Comparison of ENCODE assay signal across 14 mouse cellular contexts in genomic region chr9:69084086-69084719, GRCm38 (mm10).
DNase-seq lines count a peak whose midpoint lies in the region; ATAC-seq and TF ChIP-seq lines count a peak whose summit lies in the region.
"Had no signal": no experiment of that assay in that cellular context is flagged by ENCODE, and none has a peak within 500 bp of the region (broad histone marks: within the 10 kb centered on the region; RNA-seq: fewer than 3 reads in every experiment).

No protein-coding gene starts in this region.

- TF ChIP-seq POLR2A in cerebellum, adult 2 months (IDR thresholded peaks at IDR 0.05; ENCODE audit: borderline replicate concordance, insufficient read depth, low read length), result no peak

- ATAC-seq in forebrain, embryonic 16.5 days, result peak; percentile 40; the same call in 1 of the 2 replicates
- no peak for ATAC-seq in forebrain, embryonic 14.5 days
- ATAC-seq in lung, embryonic 14.5 days (ENCODE audit: insufficient read depth), result no peak
- peak; percentile 66 for ATAC-seq in hindbrain, embryonic 13.5 days (ENCODE audit: low FRiP score)
- no peak; the same call in 1 of the 2 replicates for ATAC-seq in midbrain, postnatal 0 days (ENCODE audit: low FRiP score)
- ATAC-seq: intestine, embryonic 15.5 days had no signal

- DNase-seq in forebrain, embryonic 14.5 days (ENCODE audit: low spot score), result no peak
- peak; percentile 5 for DNase-seq in lung, embryonic 14.5 days
- no peak for DNase-seq in lung, postnatal 4 days
- no peak for DNase-seq in midbrain, postnatal 0 days (ENCODE audit: low spot score)
- DNase-seq in cerebellum, adult 2 months, result no peak
- DNase-seq: cerebellum, adult 8-10 months; gastrocnemius, postnatal 10 days; layer of hippocampus, postnatal 36 days; thymus, postnatal 36 days had no signal

- no peaks in the 10 kb centered on the region for H3K9me3 ChIP-seq in forebrain, embryonic 16.5 days (ENCODE audit: control insufficient read depth, low read length)
- H3K9me3 ChIP-seq in forebrain, embryonic 14.5 days (replicated peaks; ENCODE audit: control insufficient read depth, low read length), result no peaks in the 10 kb centered on the region
- no peaks in the 10 kb centered on the region for H3K9me3 ChIP-seq in lung, embryonic 14.5 days (ENCODE audit: low read depth, low read length)
- no peaks in the 10 kb centered on the region for H3K9me3 ChIP-seq in hindbrain, embryonic 13.5 days
- H3K9me3 ChIP-seq in midbrain, postnatal 0 days (ENCODE audit: low read length), result no peaks in the 10 kb centered on the region
- H3K9me3 ChIP-seq: intestine, embryonic 15.5 days had no signal

- peaks cover 7% of the 10 kb centered on the region; the same call in 1 of the 2 replicates for H3K4me1 ChIP-seq in forebrain, embryonic 16.5 days (replicated peaks; ENCODE audit: control insufficient read depth, insufficient read depth, low read length)
- peaks cover 6% of the 10 kb centered on the region for H3K4me1 ChIP-seq in forebrain, embryonic 14.5 days (ENCODE audit: control insufficient read depth, insufficient read depth, low read length)
- H3K4me1 ChIP-seq in lung, embryonic 14.5 days (ENCODE audit: insufficient read depth), result peaks cover 12% of the 10 kb centered on the region; the same call in 1 of the 2 replicates
- H3K4me1 ChIP-seq in hindbrain, embryonic 13.5 days (replicated peaks), result peaks cover 20% of the 10 kb centered on the region
- 0 out of 2 replicates have a peak, but pooled peaks cover 4% of the 10 kb centered on the region for H3K4me1 ChIP-seq in midbrain, postnatal 0 days (ENCODE audit: insufficient read depth, low read length)
- peaks cover 7% of the 10 kb centered on the region for H3K4me1 ChIP-seq in cerebellum, adult 2 months (ENCODE audit: control insufficient read depth, insufficient read depth, low read length)
- H3K4me1 ChIP-seq: intestine, embryonic 15.5 days had no signal

- no peaks in the 10 kb centered on the region for H3K36me3 ChIP-seq in forebrain, embryonic 16.5 days (ENCODE audit: control insufficient read depth, insufficient read depth)
- no peaks in the 10 kb centered on the region for H3K36me3 ChIP-seq in forebrain, embryonic 14.5 days (ENCODE audit: control insufficient read depth, insufficient read depth, low read length)
- no peaks in the 10 kb centered on the region for H3K36me3 ChIP-seq in lung, embryonic 14.5 days (ENCODE audit: insufficient read depth)
- H3K36me3 ChIP-seq in hindbrain, embryonic 13.5 days, result no peaks in the 10 kb centered on the region
- no peaks in the 10 kb centered on the region for H3K36me3 ChIP-seq in midbrain, postnatal 0 days (ENCODE audit: insufficient read depth, low read length)
- H3K36me3 ChIP-seq: intestine, embryonic 15.5 days had no signal

- H3K4me2 ChIP-seq in forebrain, embryonic 16.5 days (ENCODE audit: low read length), result no peak overlapping the region
- H3K4me2 ChIP-seq in forebrain, embryonic 14.5 days (ENCODE audit: low read length), result no peak overlapping the region
- H3K4me2 ChIP-seq in lung, embryonic 14.5 days, result no peak overlapping the region
- H3K4me2 ChIP-seq in hindbrain, embryonic 13.5 days, result no peak overlapping the region
- no peak overlapping the region for H3K4me2 ChIP-seq in midbrain, postnatal 0 days (ENCODE audit: low read depth, low read length, poor library complexity, severe bottlenecking)
- H3K4me2 ChIP-seq: intestine, embryonic 15.5 days had no signal

- 46% methylated on average over 3 of the region's 3 CpGs for WGBS in forebrain, embryonic 16.5 days
- WGBS in forebrain, embryonic 14.5 days, result 35% methylated on average over 3 of the region's 3 CpGs
- WGBS in lung, embryonic 14.5 days, result 39% methylated on average over 3 of the region's 3 CpGs
- WGBS in hindbrain, embryonic 13.5 days, result 26% methylated on average over 3 of the region's 3 CpGs
- 25% methylated on average over 3 of the region's 3 CpGs for WGBS in midbrain, postnatal 0 days
- 66% methylated on average over 3 of the region's 3 CpGs for WGBS in cerebellum, adult 2 months

- H3K27ac ChIP-seq in forebrain, embryonic 16.5 days (ENCODE audit: low read length), result no peak overlapping the region
- H3K27ac ChIP-seq in forebrain, embryonic 14.5 days (ENCODE audit: low read depth, low read length), result no peak overlapping the region
- H3K27ac ChIP-seq in lung, embryonic 14.5 days (ENCODE audit: low read depth), result no peak overlapping the region
- H3K27ac ChIP-seq in hindbrain, embryonic 13.5 days, result peak overlapping the region; percentile 81
- H3K27ac ChIP-seq in midbrain, postnatal 0 days (ENCODE audit: low read depth, low read length), result peak overlapping the region; percentile 51
- H3K27ac ChIP-seq in cerebellum, adult 2 months (ENCODE audit: insufficient read depth, low read length), result no peak overlapping the region
- H3K27ac ChIP-seq: intestine, embryonic 15.5 days; liver, embryonic 14.5 days; macrophage had no signal

- H3K9ac ChIP-seq in forebrain, embryonic 16.5 days (replicated peaks; ENCODE audit: low read depth, low read length), result no peak overlapping the region
- no peak overlapping the region for H3K9ac ChIP-seq in forebrain, embryonic 14.5 days (ENCODE audit: low read length)
- H3K9ac ChIP-seq in lung, embryonic 14.5 days, result no peak overlapping the region
- 0 out of 2 replicates have a peak overlapping the region, but pooled peaks have one; percentile 9 for H3K9ac ChIP-seq in hindbrain, embryonic 13.5 days
- H3K9ac ChIP-seq in midbrain, postnatal 0 days (replicated peaks; ENCODE audit: low read length, poor library complexity, severe bottlenecking), result no peak overlapping the region
- H3K9ac ChIP-seq: intestine, embryonic 15.5 days; liver, embryonic 14.5 days had no signal

- no peaks in the 10 kb centered on the region for H3K27me3 ChIP-seq in forebrain, embryonic 16.5 days (replicated peaks; ENCODE audit: control insufficient read depth, insufficient read depth, low read length)
- no peaks in the 10 kb centered on the region for H3K27me3 ChIP-seq in forebrain, embryonic 14.5 days (replicated peaks; ENCODE audit: control insufficient read depth, insufficient read depth, low read length)
- no peaks in the 10 kb centered on the region for H3K27me3 ChIP-seq in lung, embryonic 14.5 days (ENCODE audit: insufficient read depth, low read length)
- peaks cover 43% of the 10 kb centered on the region for H3K27me3 ChIP-seq in hindbrain, embryonic 13.5 days
- H3K27me3 ChIP-seq in midbrain, postnatal 0 days (ENCODE audit: insufficient read depth, low read length), result no peaks in the 10 kb centered on the region
- H3K27me3 ChIP-seq in cerebellum, adult 2 months (ENCODE audit: control insufficient read depth, insufficient read depth, low read length), result no peaks in the 10 kb centered on the region
- H3K27me3 ChIP-seq: intestine, embryonic 15.5 days had no signal

- TF ChIP-seq CTCF in lung, embryonic 14.5 days (IDR thresholded peaks at IDR 0.05; ENCODE audit: low read depth), result no peak
- no peak; the same call in 1 of the 2 replicates for TF ChIP-seq CTCF in midbrain, postnatal 0 days (IDR thresholded peaks at IDR 0.05)
- no peak for TF ChIP-seq CTCF in cerebellum, adult 2 months (IDR thresholded peaks at IDR 0.05; ENCODE audit: borderline replicate concordance, insufficient read depth, low read depth, low read length)

- H3K4me3 ChIP-seq in forebrain, embryonic 16.5 days (replicated peaks; ENCODE audit: low read length), result no peak overlapping the region
- no peak overlapping the region for H3K4me3 ChIP-seq in forebrain, embryonic 14.5 days (ENCODE audit: low read depth, low read length)
- H3K4me3 ChIP-seq in lung, embryonic 14.5 days (ENCODE audit: low read depth, low read length), result no peak overlapping the region
- H3K4me3 ChIP-seq in hindbrain, embryonic 13.5 days, result no peak overlapping the region
- no peak overlapping the region for H3K4me3 ChIP-seq in midbrain, postnatal 0 days (ENCODE audit: low read depth, low read length)
- H3K4me3 ChIP-seq in cerebellum, adult 2 months (replicated peaks; ENCODE audit: insufficient read depth, low read depth, low read length), result no peak overlapping the region
- H3K4me3 ChIP-seq: intestine, embryonic 15.5 days had no signal

Comparison
In these comparisons a context has a peak if more than half of its experiments do, and no peak if none do; other contexts are left out.
1. ATAC-seq: peak in forebrain, embryonic 16.5 days (single experiment) and hindbrain, embryonic 13.5 days (single experiment); none in forebrain, embryonic 14.5 days (single experiment), lung, embryonic 14.5 days (single experiment) and midbrain, postnatal 0 days (single experiment).
2. H3K27ac ChIP-seq: peak in hindbrain, embryonic 13.5 days (single experiment) and midbrain, postnatal 0 days (single experiment); none in forebrain, embryonic 16.5 days (single experiment), forebrain, embryonic 14.5 days (single experiment), lung, embryonic 14.5 days (single experiment) and cerebellum, adult 2 months (single experiment).